Mouse (Mus musculus) erythroblast, embryonic 14.5 days (primary cell): ENCODE data around the gene Lef1.

Experiments used
- GATA1 ChIP-seq: IDR thresholded peaks from 2 replicates; pipeline ENCODE4 v1.6.1; 2012; ENCODE audit warnings: low read length, inconsistent platforms, mixed read lengths
- TAL1 ChIP-seq: IDR thresholded peaks from 3 replicates; pipeline ENCODE4 v1.6.1; 2012; ENCODE audit warnings: low read length, inconsistent platforms, mixed read lengths

- TF ChIP-seq GATA1 (no peak), TAL1 (no peak)
Measured at GRCm38 (mm10) chr3:131246579-131247046, 136.3 kb downstream of the Lef1 start.
